ENCODE assay signal across 8 mouse cellular contexts in genomic region chr12:52097650-52098070, GRCm38 (mm10). TPM values are rescaled to one million over a fixed set of nuclear protein-coding genes. Genes with fewer than 3 reads are reported as not detected.
DNase-seq lines count a peak whose midpoint lies in the region; ATAC-seq lines count a peak whose summit lies in the region.

Nubpl (plus strand) TSS chr12:52097737.

- under 1% methylated on average over 32 of the region's 32 CpGs for WGBS in intestine, embryonic 14.5 days

- H3K9ac ChIP-seq in intestine, embryonic 14.5 days (ENCODE audit: low read length): peak within 1 kb of the TSS; percentile 83

- no peak within 1 kb of the TSS for H3K27ac ChIP-seq in intestine, embryonic 14.5 days (ENCODE audit: low read depth)

- H3K4me3 ChIP-seq in intestine, embryonic 14.5 days (ENCODE audit: low read depth, low read length): peak within 1 kb of the TSS; percentile 94

- ATAC-seq in intestine, embryonic 14.5 days (replicated peaks; ENCODE audit: low FRiP score, low TSS enrichment, low read depth): peak; percentile 100

- H3K4me2 ChIP-seq in intestine, embryonic 14.5 days (ENCODE audit: low read length): peak within 1 kb of the TSS; percentile 69

- intact Hi-C loops in left cerebral cortex, postnatal 14 days (cut with DNase I): no loop called here

- peak; percentile 96 to 97 for DNase-seq in adrenal gland, adult 18-20 months (ENCODE audit: low spot score in 2 of 2)
- peak; percentile 96 for DNase-seq in embryo, embryonic 11 days
- peak; percentile 88 for DNase-seq in gastrocnemius, postnatal 25 days
- DNase-seq in intestine, embryonic 14.5 days (ENCODE audit: low spot score): peak; percentile 99
- peak; percentile 96 to 97 for DNase-seq in left cerebral cortex, postnatal 14 days (ENCODE audit: low spot score in 2 of 2)
- DNase-seq in mesoderm, embryonic 11.5 days (ENCODE audit: low read depth, low spot score): peak; percentile 96
- DNase-seq in right cerebral cortex, postnatal 36 days (ENCODE audit: low spot score in 2 of 2): peak; percentile 82 to 91
- DNase-seq in yolk sac, embryonic 10.5 days (ENCODE audit: low spot score): peak; percentile 92

- H3K9me3 ChIP-seq in intestine, embryonic 14.5 days (ENCODE audit: control insufficient read depth, low read length): no peaks in the 10 kb centered on the region

- H3K27me3 ChIP-seq in intestine, embryonic 14.5 days (replicated peaks; ENCODE audit: control insufficient read depth, insufficient read depth, low read length): no peaks in the 10 kb centered on the region

- peaks cover 3% of the 10 kb centered on the region; the same call in 1 of the 2 replicates for H3K4me1 ChIP-seq in intestine, embryonic 14.5 days (replicated peaks; ENCODE audit: control insufficient read depth, insufficient read depth, low read length)

- H3K36me3 ChIP-seq in intestine, embryonic 14.5 days (ENCODE audit: control insufficient read depth, insufficient read depth, low read length): no peaks in the 10 kb centered on the region

RNA-seq across cellular contexts. Expression of gene Nubpl, which starts in this region (rescaled TPM):
- 10 to 100 TPM; 10.5 to 12.1 TPM for total RNA-seq in adrenal gland, adult 18-20 months (2021)
- total RNA-seq in gastrocnemius, postnatal 25 days (2021): 1 to 10 TPM; 4.2 to 5.0 TPM
- polyA plus RNA-seq in intestine, embryonic 14.5 days (2014; fragmentation: Nextera tagmentation; extraction: Ambion mirVana): 12.8 and 15.5 TPM in 2 replicates
- total RNA-seq in left cerebral cortex, postnatal 14 days (2021): 1 to 10 TPM; 5.0 to 5.3 TPM
